Mouse (Mus musculus): ENCODE data around the gene Mlst8. TPM values are rescaled to one million over a fixed set of nuclear protein-coding genes. Genes with fewer than 3 reads are reported as not detected.

Gene Mlst8
- total RNA-seq, 2 experiments from 2014 or later = 8.1 to 9.0 TPM

GRCm38 (mm10) chr17:24490399-24490798, 11.5 kb upstream of the Mlst8 start:
- intact Hi-C loops (cut with DNase I) = loop anchor here (5.0 kb wide), 2 partner anchors 137 to 177 kb away; partner anchors contain the start of gene Zfp598
- no peak for DNase-seq

- DNase-seq = no peak
- intact Hi-C loops (cut with DNase I) = loop anchor here (5.0 kb wide), 2 partner anchors 138 to 178 kb away; partner anchors contain the start of gene Zfp598
These were observed 10.6 kb upstream of the Mlst8 start for GRCm38 (mm10) chr17:24489265-24490030.

GRCm38 (mm10) chr17:24488662-24489264, 9.9 kb upstream of the Mlst8 start:
- intact Hi-C loops (cut with DNase I) = no loop called here

GRCm38 (mm10) chr17:24488186-24488661, 9.3 kb upstream of the Mlst8 start, which contains the start of gene Caskin1:
Gene Caskin1, plus strand, starts transcription at chr17:24488601.
- intact Hi-C loops (cut with DNase I) = no loop called here

More at GRCm38 (mm10) chr17:24488662-24489264, 9.9 kb upstream of the Mlst8 start:
- peak; percentile 32 to 36 for DNase-seq

GRCm38 (mm10) chr17:24485090-24485860, 6.4 kb upstream of the Mlst8 start:
- DNase-seq = no peak
- intact Hi-C loops (cut with DNase I) = no loop called here

More at GRCm38 (mm10) chr17:24488186-24488661, 9.3 kb upstream of the Mlst8 start, which contains the start of gene Caskin1:
- no peak for DNase-seq

- no peak for DNase-seq
- intact Hi-C loops (cut with DNase I) = no loop called here
These were observed 4.6 kb upstream of the Mlst8 start for GRCm38 (mm10) chr17:24483495-24483894.

GRCm38 (mm10) chr17:24481027-24481815, 2.3 kb upstream of the Mlst8 start:
- intact Hi-C loops (cut with DNase I) = no loop called here
- no peak for DNase-seq

- intact Hi-C loops (cut with DNase I) = loop anchor here (1.0 kb wide), 1 partner anchor 41 kb away; no protein-coding TSS in a partner anchor
- no peak for DNase-seq
These were observed 1.4 kb upstream of the Mlst8 start for GRCm38 (mm10) chr17:24480201-24480826.

GRCm38 (mm10) chr17:24479431-24479830, 553 bp upstream of the Mlst8 start:
- intact Hi-C loops (cut with DNase I) = loop anchor here (5.0 kb wide), 1 partner anchor 188 kb away; the partner anchor contains the start of gene Zfp598
- no peak for DNase-seq

GRCm38 (mm10) chr17:24477985-24478600, 785 bp downstream of the Mlst8 start:
- intact Hi-C loops (cut with DNase I) = loop anchor here (5.0 kb wide), 1 partner anchor 189 kb away; the partner anchor contains the start of gene Zfp598
- DNase-seq = no peak

- no peak for DNase-seq
- intact Hi-C loops (cut with DNase I) = loop anchor here (5.0 kb wide), 1 partner anchor 190 kb away; the partner anchor contains the start of gene Zfp598
These were observed 1.6 kb downstream of the Mlst8 start for GRCm38 (mm10) chr17:24477053-24477984.

GRCm38 (mm10) chr17:24476022-24476776, 2.7 kb downstream of the Mlst8 start:
- no peak for DNase-seq
- intact Hi-C loops (cut with DNase I) = loop anchor here (5.0 kb wide), 1 partner anchor 191 kb away; the partner anchor contains the start of gene Zfp598

- intact Hi-C loops (cut with DNase I) = loop anchor here (5.0 kb wide), 1 partner anchor 192 kb away; the partner anchor contains the start of gene Zfp598
- DNase-seq = no peak
These were observed 3.3 kb downstream of the Mlst8 start for GRCm38 (mm10) chr17:24475586-24475985.

- no peak for DNase-seq
- intact Hi-C loops (cut with DNase I) = no loop called here
These were observed 4.3 kb downstream of the Mlst8 start for GRCm38 (mm10) chr17:24474557-24474956.

GRCm38 (mm10) chr17:24473612-24474275, 5.1 kb downstream of the Mlst8 start, which contains the start of gene Bricd5:
Gene Bricd5, plus strand, starts transcription at chr17:24473884.
- DNase-seq = no peak
- intact Hi-C loops (cut with DNase I) = no loop called here

- intact Hi-C loops (cut with DNase I) = no loop called here
- peak; percentile 49 to 55 for DNase-seq
These were observed 6.4 kb downstream of the Mlst8 start for GRCm38 (mm10) chr17:24472512-24472911.

Measured in heart, postnatal 36 days (tissue).